Mouse (Mus musculus): ENCODE measurements around the gene Pnpla6.
"Not testable (repeated sequence)": the region's sequence is repeated elsewhere in the genome, so short reads cannot be mapped to it uniquely, and the experiment has no call there.

Pnpla6 gene

DNA sequence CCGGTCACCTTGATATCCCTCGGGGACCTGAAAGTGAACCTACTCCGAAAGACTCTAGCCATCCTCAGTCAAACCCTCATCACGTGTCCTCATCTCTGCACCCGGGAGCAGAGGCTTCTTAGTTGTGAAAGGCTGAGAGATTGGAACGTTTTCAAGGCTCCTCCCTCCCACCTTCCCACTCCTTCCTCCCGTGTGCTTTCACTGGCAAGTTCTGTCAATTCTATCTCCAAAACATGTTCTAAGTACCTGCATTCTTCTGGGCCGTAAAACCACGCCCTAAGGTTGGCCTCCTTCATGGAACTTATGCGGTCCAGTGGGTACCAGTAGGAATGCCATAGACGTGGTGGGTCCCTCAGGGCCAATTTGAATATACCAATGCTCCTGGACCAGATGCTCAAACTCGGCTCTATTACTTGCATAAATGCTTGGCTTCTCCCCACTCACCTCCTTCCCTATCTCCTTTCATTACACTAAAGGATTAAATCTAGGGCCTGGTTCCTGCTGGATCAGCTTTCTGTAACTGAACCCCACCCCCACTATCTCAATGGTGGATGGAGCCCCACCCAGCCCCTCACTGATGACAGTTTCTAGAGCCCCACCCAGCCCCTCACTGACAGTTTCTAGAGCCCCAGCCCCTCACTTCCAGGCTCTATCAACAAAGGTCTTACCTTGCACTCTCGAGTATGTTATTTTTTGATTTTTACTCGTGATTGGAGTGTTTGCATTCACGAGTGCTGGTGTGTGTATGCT is 61.2 kb downstream of the Pnpla6 start:
- DNase-seq (ENCODE audit: low read depth, low spot score): no peak

DNA sequence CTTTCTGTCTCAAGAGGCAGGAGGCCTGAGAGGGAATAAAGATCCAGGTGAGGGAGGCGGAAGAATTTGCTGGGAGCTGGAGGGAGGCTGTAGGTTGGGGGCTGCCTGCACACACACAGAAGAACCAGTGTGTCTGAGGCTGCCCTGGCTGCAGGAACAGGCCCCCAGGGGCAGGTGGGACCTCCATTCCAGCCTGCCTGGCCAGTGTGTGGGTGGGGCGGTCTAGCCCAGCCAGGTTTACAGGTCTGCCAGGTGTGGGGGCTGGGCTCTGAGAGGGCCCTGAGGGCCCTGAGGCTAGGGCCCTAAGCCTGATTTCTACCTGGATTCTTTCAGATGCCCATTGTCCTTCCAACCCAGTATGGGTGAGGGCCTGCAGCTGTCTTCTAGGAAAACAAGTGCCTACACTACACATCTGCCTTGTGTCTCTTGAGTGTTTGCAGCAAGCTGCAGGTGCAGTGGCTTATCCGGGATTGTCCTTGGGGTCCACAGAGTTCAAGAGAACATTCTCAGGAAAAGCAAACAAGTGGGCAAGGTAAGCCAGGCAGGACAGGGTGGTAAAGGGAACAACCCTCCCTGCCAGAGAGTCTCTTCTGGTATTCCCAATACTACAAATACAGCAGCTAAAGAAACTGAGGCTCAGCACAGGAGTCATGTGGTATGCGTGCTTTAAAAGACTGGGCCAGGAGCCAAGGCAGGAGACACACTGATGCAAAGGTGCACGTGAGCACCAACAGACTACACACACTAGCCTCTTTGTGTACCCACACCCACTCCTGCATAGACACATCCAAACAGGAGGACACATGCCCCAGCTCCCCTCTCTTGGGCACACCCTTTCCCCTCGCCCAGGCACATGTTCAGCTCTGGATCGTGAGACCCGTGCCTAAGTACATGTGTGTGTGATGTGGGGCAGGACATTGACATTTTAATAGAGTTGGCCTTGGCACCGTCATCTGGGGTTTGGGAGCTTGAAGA is 64.5 kb downstream of the Pnpla6 start:
- DNase-seq (ENCODE audit: low read depth, low spot score): no peak

DNA sequence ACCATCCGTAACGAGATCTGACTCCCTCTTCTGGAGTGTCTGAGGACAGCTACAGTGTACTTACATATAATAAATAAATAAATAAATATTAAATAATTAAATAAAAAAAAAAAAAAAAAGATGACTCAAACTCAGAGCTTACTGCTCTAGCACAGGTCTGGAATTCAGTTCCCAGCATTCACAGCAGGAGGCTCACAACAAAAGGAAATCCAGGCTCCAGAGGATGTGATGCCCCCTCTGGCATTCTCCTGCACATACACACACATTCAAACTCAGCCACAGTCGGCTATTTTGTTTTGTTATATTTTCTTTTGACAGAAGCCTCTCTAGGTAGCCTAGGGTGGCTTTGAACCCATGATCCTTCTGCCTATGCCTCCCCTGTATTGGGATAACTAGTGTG is 66.8 kb downstream of the Pnpla6 start:
- DNase-seq (ENCODE audit: low read depth, low spot score): not testable (repeated sequence)

DNA sequence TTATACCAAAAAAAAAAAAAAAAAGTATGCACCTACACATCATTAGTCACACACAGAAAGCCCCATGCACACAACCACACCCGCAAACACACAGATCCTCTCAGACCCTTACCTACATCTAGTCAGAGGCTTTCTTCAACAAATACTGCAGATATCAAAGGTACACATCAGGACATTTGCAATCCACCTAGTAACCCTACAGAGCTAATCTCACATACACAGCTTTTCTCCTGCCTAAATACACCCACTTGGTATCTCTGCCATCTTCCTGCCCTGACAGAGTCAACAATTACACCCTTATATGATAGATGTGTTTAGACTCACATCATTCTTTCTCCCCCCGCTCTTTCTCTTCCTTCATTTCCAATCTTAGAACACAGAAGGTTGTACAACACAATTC is 71.3 kb downstream of the Pnpla6 start:
- no peak for DNase-seq (ENCODE audit: low read depth, low spot score)

DNA sequence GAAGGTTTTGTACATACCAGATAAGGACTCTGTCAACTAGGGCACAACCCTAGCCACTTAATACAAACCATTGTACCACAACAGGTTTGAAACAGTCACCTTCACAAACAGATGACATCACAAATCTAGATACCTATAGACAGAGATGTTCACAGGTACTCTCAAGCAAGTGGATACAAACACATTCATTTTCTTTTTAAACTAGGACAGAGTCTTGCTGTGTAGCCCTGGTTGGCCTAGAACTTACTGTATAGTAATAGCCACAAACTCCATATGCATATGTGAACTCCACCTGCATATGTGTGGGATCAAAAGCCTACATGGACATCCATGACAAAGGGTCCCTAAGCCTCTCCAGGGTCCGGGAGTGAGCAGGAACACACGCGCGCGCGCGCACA is 71.8 kb downstream of the Pnpla6 start, which contains the start of gene Camsap3:
Camsap3 (plus strand) TSS at position 301 of the 398 bp plus-strand sequence.
- no peak for DNase-seq (ENCODE audit: low read depth, low spot score)

DNA sequence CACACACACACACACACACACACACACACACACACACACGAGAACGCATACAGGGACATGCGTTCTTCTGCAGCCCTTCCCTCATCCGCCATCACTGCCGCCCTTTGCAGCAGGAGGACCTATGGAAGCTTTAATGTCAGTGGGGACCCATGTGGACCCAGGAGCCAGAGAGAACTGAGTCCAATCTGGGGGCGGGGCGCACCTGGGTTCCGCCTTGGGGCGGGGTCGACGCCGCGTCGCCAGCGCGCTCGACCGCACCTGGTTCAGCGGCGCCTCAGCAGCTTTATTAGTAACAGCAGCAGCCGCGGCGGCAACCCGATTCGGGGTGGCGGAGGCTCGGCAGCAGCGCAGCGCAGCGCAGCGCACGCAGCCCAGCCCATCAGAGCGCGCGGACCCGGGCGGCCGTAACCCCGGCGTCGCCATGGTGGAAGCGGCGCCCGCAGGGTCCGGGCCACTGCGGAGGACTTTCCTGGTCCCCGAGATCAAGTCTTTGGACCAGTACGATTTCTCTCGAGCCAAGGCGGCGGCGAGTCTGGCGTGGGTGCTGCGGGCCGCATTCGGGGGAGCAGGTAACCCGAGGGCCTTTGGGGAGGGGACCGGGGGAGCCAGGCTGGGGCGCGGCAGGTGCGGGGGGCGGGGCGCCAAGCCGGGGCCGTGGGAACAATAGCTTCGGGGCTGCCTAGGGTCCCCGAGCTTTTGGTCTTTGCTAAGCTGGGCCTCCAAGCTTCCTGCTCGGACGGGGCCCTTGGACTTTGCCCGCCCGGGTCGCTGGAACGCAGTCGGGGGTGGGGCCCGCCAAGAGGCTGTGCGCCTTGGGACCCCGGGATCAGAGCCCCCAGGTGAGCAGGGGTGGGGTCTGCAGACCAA is 72.4 kb downstream of the Pnpla6 start:
- DNase-seq (ENCODE audit: low read depth, low spot score): peak; percentile 32

GRCm38 (mm10) chr8:3588258-3588633 is 73.1 kb downstream of the Pnpla6 start:
- no peak for DNase-seq (ENCODE audit: low read depth, low spot score)

DNA sequence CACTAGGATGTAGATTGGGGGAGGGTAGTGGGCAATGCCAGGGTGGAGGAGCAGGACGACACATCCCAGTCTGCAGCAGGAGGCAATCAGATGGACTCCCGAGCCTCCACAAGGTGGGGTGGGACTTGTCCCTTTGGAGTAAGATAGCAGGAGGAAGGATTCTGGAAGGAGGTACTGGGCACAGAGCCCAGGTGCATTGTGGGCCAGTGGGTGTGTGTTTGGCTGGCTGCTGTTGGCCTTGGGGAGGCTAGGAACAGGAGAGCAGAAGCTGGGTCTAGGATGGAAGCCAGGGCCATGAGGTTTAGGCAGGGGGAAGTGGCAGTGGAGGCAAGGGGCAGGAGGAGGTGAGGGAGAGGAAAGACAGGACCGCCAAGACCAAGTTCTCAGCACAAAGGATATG is 78.3 kb downstream of the Pnpla6 start:
- no peak for DNase-seq (ENCODE audit: low read depth, low spot score)
